ENCODE assay signal across 33 mouse cellular contexts in the genomic region with DNA sequence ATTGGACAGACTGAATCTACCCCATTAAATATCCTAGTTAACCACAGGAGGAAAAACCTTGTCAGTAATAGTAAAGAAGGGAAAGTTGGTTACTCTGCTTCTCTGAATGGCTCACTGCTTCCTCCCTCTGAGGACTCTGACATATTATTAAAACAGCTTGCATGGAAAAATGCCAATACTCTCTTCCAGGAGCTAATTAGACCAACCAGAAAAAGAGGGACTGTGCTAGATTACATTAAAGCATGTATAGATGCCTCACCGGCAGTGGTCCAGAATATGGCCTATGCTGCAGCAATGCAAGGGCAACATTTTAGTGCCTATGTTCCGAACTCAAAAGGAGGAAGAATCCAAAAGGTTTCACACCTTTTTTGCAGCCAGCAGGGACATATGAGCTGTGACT. TPM values are rescaled to one million over a fixed set of nuclear protein-coding genes. Genes with fewer than 3 reads are reported as not detected.
A peak's percentile ranks its signal among the peaks of the same experiment; 100 is the strongest.
DNase-seq lines count a peak whose midpoint lies in the region; ATAC-seq and TF ChIP-seq lines count a peak whose summit lies in the region.
"Had no signal": no experiment of that assay in that cellular context is flagged by ENCODE, and none has a peak within 500 bp of the region (broad histone marks: within the 10 kb centered on the region; RNA-seq: fewer than 3 reads in every experiment).

No protein-coding gene starts in this region.

- 71% methylated on average over 2 of the region's 2 CpGs for WGBS in forebrain, embryonic 13.5 days
- WGBS in forebrain, embryonic 11.5 days: 89% methylated on average over 2 of the region's 2 CpGs
- 82% methylated on average over 2 of the region's 2 CpGs for WGBS in midbrain, postnatal 0 days
- WGBS in midbrain, embryonic 16.5 days: 91% methylated on average over 2 of the region's 2 CpGs

- H3K4me3 ChIP-seq in forebrain, embryonic 13.5 days: no peak overlapping the region
- H3K4me3 ChIP-seq in forebrain, embryonic 11.5 days (ENCODE audit: low read depth, low read length): no peak overlapping the region
- H3K4me3 ChIP-seq in midbrain, postnatal 0 days (ENCODE audit: low read depth, low read length): no peak overlapping the region
- H3K4me3 ChIP-seq in midbrain, embryonic 16.5 days (ENCODE audit: low read depth, low read length): no peak overlapping the region

- DNase-seq in forebrain, embryonic 11.5 days (ENCODE audit: low spot score): no peak
- peak; percentile 49 for DNase-seq in midbrain, postnatal 0 days (ENCODE audit: low spot score)
- peak; percentile 4 for DNase-seq in layer of hippocampus, adult 9-11 months
- DNase-seq in right cerebral cortex, postnatal 25 days: no peak
- DNase-seq: adrenal gland, postnatal 36 days; cerebellum, adult 11-12 months; gastrocnemius, postnatal 36 days; heart, postnatal 36 days; kidney, adult 2 months; kidney, postnatal 10 days; lung, postnatal 10 days; right cerebral cortex, postnatal 14 days had no signal

- no peaks in the 10 kb centered on the region for H3K9me3 ChIP-seq in forebrain, embryonic 13.5 days (replicated peaks)
- no peaks in the 10 kb centered on the region for H3K9me3 ChIP-seq in forebrain, embryonic 11.5 days (ENCODE audit: control insufficient read depth, low read length)
- H3K9me3 ChIP-seq in midbrain, postnatal 0 days (ENCODE audit: low read length): no peaks in the 10 kb centered on the region
- no peaks in the 10 kb centered on the region for H3K9me3 ChIP-seq in midbrain, embryonic 16.5 days (replicated peaks; ENCODE audit: control insufficient read depth, low read length, poor library complexity, severe bottlenecking)

- no peak overlapping the region for H3K9ac ChIP-seq in forebrain, embryonic 13.5 days
- H3K9ac ChIP-seq in forebrain, embryonic 11.5 days (ENCODE audit: low read length): no peak overlapping the region
- no peak overlapping the region for H3K9ac ChIP-seq in midbrain, postnatal 0 days (replicated peaks; ENCODE audit: low read length, poor library complexity, severe bottlenecking)
- H3K9ac ChIP-seq in midbrain, embryonic 16.5 days (ENCODE audit: low read depth, low read length): no peak overlapping the region
- H3K9ac ChIP-seq: hindbrain, embryonic 14.5 days had no signal

- no peaks in the 10 kb centered on the region for H3K4me1 ChIP-seq in forebrain, embryonic 13.5 days
- H3K4me1 ChIP-seq in forebrain, embryonic 11.5 days (replicated peaks; ENCODE audit: control insufficient read depth, insufficient read depth, low read length): no peaks in the 10 kb centered on the region
- H3K4me1 ChIP-seq in midbrain, postnatal 0 days (ENCODE audit: insufficient read depth, low read length): no peaks in the 10 kb centered on the region
- no peaks in the 10 kb centered on the region for H3K4me1 ChIP-seq in midbrain, embryonic 16.5 days (ENCODE audit: control insufficient read depth, insufficient read depth, low read length)

- peak; percentile 78 for ATAC-seq in forebrain, embryonic 13.5 days
- no peak for ATAC-seq in forebrain, embryonic 11.5 days (replicated peaks; ENCODE audit: low FRiP score)
- no peak for ATAC-seq in midbrain, postnatal 0 days (ENCODE audit: low FRiP score)
- ATAC-seq in midbrain, embryonic 16.5 days: no peak
- no peak for ATAC-seq in megakaryocyte progenitor cell, adult 5-6 weeks (replicated peaks; ENCODE audit: poor library complexity)

- no peaks in the 10 kb centered on the region for H3K36me3 ChIP-seq in forebrain, embryonic 13.5 days (ENCODE audit: poor library complexity, severe bottlenecking)
- H3K36me3 ChIP-seq in forebrain, embryonic 11.5 days (ENCODE audit: control insufficient read depth, insufficient read depth, low read length): no peaks in the 10 kb centered on the region
- no peaks in the 10 kb centered on the region for H3K36me3 ChIP-seq in midbrain, postnatal 0 days (ENCODE audit: insufficient read depth, low read length)
- H3K36me3 ChIP-seq in midbrain, embryonic 16.5 days (ENCODE audit: control insufficient read depth, insufficient read depth, low read length): no peaks in the 10 kb centered on the region

- H3K27me3 ChIP-seq in forebrain, embryonic 13.5 days: no peaks in the 10 kb centered on the region
- no peaks in the 10 kb centered on the region for H3K27me3 ChIP-seq in forebrain, embryonic 11.5 days (ENCODE audit: control insufficient read depth, insufficient read depth, low read length)
- H3K27me3 ChIP-seq in midbrain, postnatal 0 days (ENCODE audit: insufficient read depth, low read length): no peaks in the 10 kb centered on the region
- H3K27me3 ChIP-seq in midbrain, embryonic 16.5 days (ENCODE audit: control insufficient read depth, insufficient read depth, low read depth, low read length): no peaks in the 10 kb centered on the region

- H3K27ac ChIP-seq in forebrain, embryonic 13.5 days: no peak overlapping the region
- H3K27ac ChIP-seq in forebrain, embryonic 11.5 days (ENCODE audit: low read depth, low read length): no peak overlapping the region
- H3K27ac ChIP-seq in midbrain, postnatal 0 days (ENCODE audit: low read depth, low read length): no peak overlapping the region
- no peak overlapping the region for H3K27ac ChIP-seq in midbrain, embryonic 16.5 days (ENCODE audit: low read length)
- H3K27ac ChIP-seq: hindbrain, embryonic 14.5 days had no signal

- H3K4me2 ChIP-seq in forebrain, embryonic 13.5 days: no peak overlapping the region
- no peak overlapping the region for H3K4me2 ChIP-seq in forebrain, embryonic 11.5 days (ENCODE audit: low read depth, low read length, severe bottlenecking)
- H3K4me2 ChIP-seq in midbrain, postnatal 0 days (ENCODE audit: low read depth, low read length, poor library complexity, severe bottlenecking): no peak overlapping the region
- H3K4me2 ChIP-seq in midbrain, embryonic 16.5 days (ENCODE audit: low read length): no peak overlapping the region
- H3K4me2 ChIP-seq: hindbrain, embryonic 14.5 days; midbrain, embryonic 11.5 days had no signal

- TF ChIP-seq CTCF in midbrain, postnatal 0 days (IDR thresholded peaks at IDR 0.05): no peak

RNA-seq across cellular contexts. Expression of a gene that starts 5.9 kb away (rescaled TPM):
- polyA plus RNA-seq in forebrain, embryonic 13.5 days (2015; fragmentation: Nextera tagmentation; extraction: Ambion mirVana): not detected in 2 replicates
- polyA plus RNA-seq in forebrain, embryonic 11.5 days (2014; fragmentation: Nextera tagmentation; extraction: Ambion mirVana): 0.03 TPM in 1 of 2 replicates, not detected in the other
- not detected in 2 replicates for total RNA-seq in midbrain, postnatal 0 days (2014; rRNA removed)
- polyA plus RNA-seq in midbrain, postnatal 0 days (2015; fragmentation: Nextera tagmentation; extraction: Ambion mirVana): not detected in 2 replicates
- polyA plus RNA-seq in midbrain, embryonic 16.5 days (2015; fragmentation: Nextera tagmentation; extraction: Ambion mirVana): not detected in 2 replicates
- not detected in 2 replicates for total RNA-seq in megakaryocyte progenitor cell, adult 5-6 weeks (2015)
- total RNA-seq in megakaryocyte progenitor cell, adult 5-6 weeks (2017): not detected in 2 replicates
- total RNA-seq: adrenal gland, postnatal 36 days; common myeloid progenitor, adult 5-6 weeks; ES-E14; gastrocnemius, adult 18-20 months; gastrocnemius, postnatal 36 days; heart, adult 8-10 months; heart, postnatal 36 days; layer of hippocampus, postnatal 25 days; left cerebral cortex, postnatal 10 days; liver, adult 2 months; monocyte, adult 5-6 weeks had no signal
- polyA plus RNA-seq: heart, embryonic 14.5 days; hindbrain, embryonic 14.5 days; intestine, embryonic 14.5 days; kidney, adult 2 months; limb, embryonic 11.5 days; liver, adult 2 months; liver, embryonic 16.5 days; midbrain, embryonic 11.5 days; neural tube, embryonic 11.5 days; spleen, adult 2 months; testis, adult 2 months; urinary bladder, adult 2 months had no signal

RNA-seq across cellular contexts. Expression of a gene that starts 20.2 kb away (rescaled TPM):
- polyA plus RNA-seq in forebrain, embryonic 13.5 days (2015; fragmentation: Nextera tagmentation; extraction: Ambion mirVana): not detected in 2 replicates
- not detected in 2 replicates for polyA plus RNA-seq in forebrain, embryonic 11.5 days (2014; fragmentation: Nextera tagmentation; extraction: Ambion mirVana)
- not detected in 2 replicates for total RNA-seq in midbrain, postnatal 0 days (2014; rRNA removed)
- not detected in 2 replicates for polyA plus RNA-seq in midbrain, postnatal 0 days (2015; fragmentation: Nextera tagmentation; extraction: Ambion mirVana)
- polyA plus RNA-seq in midbrain, embryonic 16.5 days (2015; fragmentation: Nextera tagmentation; extraction: Ambion mirVana): not detected in 2 replicates
- total RNA-seq in megakaryocyte progenitor cell, adult 5-6 weeks (2015): not detected in 2 replicates
- total RNA-seq in megakaryocyte progenitor cell, adult 5-6 weeks (2017): not detected in 2 replicates
- total RNA-seq: adrenal gland, postnatal 36 days; common myeloid progenitor, adult 5-6 weeks; gastrocnemius, adult 18-20 months; gastrocnemius, postnatal 36 days; heart, adult 8-10 months; heart, postnatal 36 days; layer of hippocampus, postnatal 25 days; left cerebral cortex, postnatal 10 days; liver, adult 2 months; monocyte, adult 5-6 weeks had no signal
- polyA plus RNA-seq: heart, embryonic 14.5 days; hindbrain, embryonic 14.5 days; kidney, adult 2 months; liver, adult 2 months; liver, embryonic 16.5 days; midbrain, embryonic 11.5 days; neural tube, embryonic 11.5 days; spleen, adult 2 months; testis, adult 2 months; urinary bladder, adult 2 months had no signal

RNA-seq across cellular contexts. Expression of a gene that starts 20.9 kb away (rescaled TPM):
- not detected in 2 replicates for polyA plus RNA-seq in forebrain, embryonic 13.5 days (2015; fragmentation: Nextera tagmentation; extraction: Ambion mirVana)
- not detected in 2 replicates for polyA plus RNA-seq in forebrain, embryonic 11.5 days (2014; fragmentation: Nextera tagmentation; extraction: Ambion mirVana)
- total RNA-seq in midbrain, postnatal 0 days (2014; rRNA removed): not detected in 2 replicates
- polyA plus RNA-seq in midbrain, postnatal 0 days (2015; fragmentation: Nextera tagmentation; extraction: Ambion mirVana): not detected in 2 replicates
- not detected in 2 replicates for polyA plus RNA-seq in midbrain, embryonic 16.5 days (2015; fragmentation: Nextera tagmentation; extraction: Ambion mirVana)
- total RNA-seq in megakaryocyte progenitor cell, adult 5-6 weeks (2015): not detected in 2 replicates
- not detected in 2 replicates for total RNA-seq in megakaryocyte progenitor cell, adult 5-6 weeks (2017)
- total RNA-seq: adrenal gland, postnatal 36 days; common myeloid progenitor, adult 5-6 weeks; ES-E14; gastrocnemius, adult 18-20 months; gastrocnemius, postnatal 36 days; heart, adult 8-10 months; heart, postnatal 36 days; layer of hippocampus, postnatal 25 days; left cerebral cortex, postnatal 10 days; liver, adult 2 months; monocyte, adult 5-6 weeks had no signal
- polyA plus RNA-seq: heart, embryonic 14.5 days; hindbrain, embryonic 14.5 days; intestine, embryonic 14.5 days; kidney, adult 2 months; limb, embryonic 11.5 days; liver, adult 2 months; liver, embryonic 16.5 days; midbrain, embryonic 11.5 days; neural tube, embryonic 11.5 days; spleen, adult 2 months; testis, adult 2 months; urinary bladder, adult 2 months had no signal

RNA-seq across cellular contexts. Expression of a gene that starts 48.9 kb away (rescaled TPM):
- polyA plus RNA-seq in forebrain, embryonic 13.5 days (2015; fragmentation: Nextera tagmentation; extraction: Ambion mirVana): not detected in 2 replicates
- polyA plus RNA-seq in forebrain, embryonic 11.5 days (2014; fragmentation: Nextera tagmentation; extraction: Ambion mirVana): not detected in 2 replicates
- not detected in 2 replicates for total RNA-seq in midbrain, postnatal 0 days (2014; rRNA removed)
- not detected in 2 replicates for polyA plus RNA-seq in midbrain, postnatal 0 days (2015; fragmentation: Nextera tagmentation; extraction: Ambion mirVana)
- polyA plus RNA-seq in midbrain, embryonic 16.5 days (2015; fragmentation: Nextera tagmentation; extraction: Ambion mirVana): not detected in 2 replicates
- not detected in 2 replicates for total RNA-seq in megakaryocyte progenitor cell, adult 5-6 weeks (2015)
- total RNA-seq in megakaryocyte progenitor cell, adult 5-6 weeks (2017): not detected in 2 replicates
- total RNA-seq: adrenal gland, postnatal 36 days; common myeloid progenitor, adult 5-6 weeks; ES-E14; gastrocnemius, adult 18-20 months; gastrocnemius, postnatal 36 days; heart, adult 8-10 months; heart, postnatal 36 days; layer of hippocampus, postnatal 25 days; left cerebral cortex, postnatal 10 days; liver, adult 2 months; monocyte, adult 5-6 weeks had no signal
- polyA plus RNA-seq: heart, embryonic 14.5 days; hindbrain, embryonic 14.5 days; intestine, embryonic 14.5 days; kidney, adult 2 months; limb, embryonic 11.5 days; liver, adult 2 months; liver, embryonic 16.5 days; midbrain, embryonic 11.5 days; neural tube, embryonic 11.5 days; spleen, adult 2 months; testis, adult 2 months; urinary bladder, adult 2 months had no signal

Comparison
In these comparisons a context has a peak if more than half of its experiments do, and no peak if none do; other contexts are left out.
1. DNase-seq: peak in midbrain, postnatal 0 days (single experiment) and layer of hippocampus, adult 9-11 months (single experiment); none in forebrain, embryonic 11.5 days (single experiment) and right cerebral cortex, postnatal 25 days (single experiment).